Mouse (Mus musculus) spleen, adult 2 months (tissue): Measurements from ENCODE around the gene Trpc3. TPM values are rescaled to one million over a fixed set of nuclear protein-coding genes. Genes with fewer than 3 reads are reported as not detected.
"Not testable (repeated sequence)": the region's sequence is repeated elsewhere in the genome, so short reads cannot be mapped to it uniquely, and the experiment has no call there.

Source experiments
- DNase-seq, 2 experiments: peaks; one replicate each; pipeline versions ENCODE4 v3.0.0 to v3.0.0-alpha.2; 2012 to 2021; ENCODE audit warnings: low spot score in 2 of 2, low read depth in 1 of 2
- H3K27ac ChIP-seq: fragments of 200-500 bp; 2 replicates; pipeline ENCODE4 v1.5.1; 2012; ENCODE audit warnings: low read length, inconsistent platforms; ENCODE audit not compliant: insufficient read depth
- H3K27me3 ChIP-seq: fragments of 200-500 bp; 2 replicates; pipeline ENCODE4 v1.6.1; 2012; ENCODE audit warnings: mild to moderate bottlenecking, moderate library complexity, low read length, inconsistent platforms; ENCODE audit not compliant: control insufficient read depth, insufficient read depth
- H3K36me3 ChIP-seq: fragments of 200-500 bp; 2 replicates; pipeline ENCODE4 v1.6.1; 2012; ENCODE audit warnings: mild to moderate bottlenecking, low read length, inconsistent platforms; ENCODE audit not compliant: control insufficient read depth, insufficient read depth
- H3K4me1 ChIP-seq: fragments of 200-500 bp; 2 replicates; pipeline ENCODE4 v1.6.1; 2011; ENCODE audit warnings: inconsistent platforms; ENCODE audit not compliant: control insufficient read depth, insufficient read depth, insufficient read length
- H3K4me3 ChIP-seq: fragments of 200-500 bp; 2 replicates; pipeline ENCODE4 v1.5.1; 2011; ENCODE audit warnings: mild to moderate bottlenecking, inconsistent platforms; ENCODE audit not compliant: insufficient read depth, insufficient read length; ENCODE audit errors: extremely low read depth
- CTCF ChIP-seq: fragments of 200-500 bp; IDR thresholded peaks from 2 replicates; pipeline ENCODE4 v1.5.1; 2011; ENCODE audit warnings: mild to moderate bottlenecking, inconsistent platforms; ENCODE audit not compliant: insufficient read depth, insufficient read length, insufficient replicate concordance; ENCODE audit errors: extremely low read depth
- POLR2A ChIP-seq: fragments of 200-500 bp; IDR thresholded peaks from 2 replicates; pipeline ENCODE4 v1.6.1; 2011; ENCODE audit warnings: low read depth, low read length, inconsistent platforms
- WGBS: fragments of 180-500 bp; shearing (Covaris S2); methylation state at CpG from one replicate; pipeline ENCODE4 v1.1.7; 2018; 5-methylcytosine and 5-hydroxymethylcytosine counted together
- polyA plus RNA-seq: library from polyadenylated mRNA; depleted of rRNA; stranded (reverse); fragments of >200 nt; gene quantifications from 2 replicates; pipeline ENCODE4 v1.2.3, GENCODE M21; 2012; rRNA removed

The Trpc3 gene
- polyA plus RNA-seq, 1 experiment: 1.1 TPM

- no peak for DNase-seq
- Histone ChIP-seq H3K36me3 (no peaks in the 10 kb centered on the region), H3K4me3 (no peak overlapping the region), H3K4me1 (no peaks in the 10 kb centered on the region), H3K27me3 (no peaks in the 10 kb centered on the region), H3K27ac (no peak overlapping the region)
- 83% methylated on average over 7 of the region's 7 CpGs for WGBS
- no peak for TF ChIP-seq CTCF
- TF ChIP-seq POLR2A: no peak
Observed at GRCm38 (mm10) chr3:36605894-36606783, 83.8 kb downstream of the Trpc3 start.

- WGBS: 82% methylated on average over 9 of the region's 9 CpGs
- H3K4me1 ChIP-seq, H3K27ac ChIP-seq, H3K27me3 ChIP-seq, DNase-seq, H3K36me3 ChIP-seq, H3K4me3 ChIP-seq: not testable (repeated sequence)
Observed at GRCm38 (mm10) chr3:36599773-36600172, 90.2 kb downstream of the Trpc3 start.

GRCm38 (mm10) chr3:36598811-36599210 is 91.2 kb downstream of the Trpc3 start:
- DNase-seq: no peak
- Histone ChIP-seq H3K36me3 (no peaks in the 10 kb centered on the region), H3K27me3 (no peaks in the 10 kb centered on the region), H3K27ac (no peak overlapping the region), H3K4me1 (no peaks in the 10 kb centered on the region), H3K4me3 (no peak overlapping the region)
- 83% methylated on average over 3 of the region's 3 CpGs for WGBS
- no peak for TF ChIP-seq POLR2A
- TF ChIP-seq CTCF: no peak

- peak; percentile 93 to 96 for DNase-seq
- WGBS: under 1% methylated on average over 58 of the region's 60 CpGs
Observed at GRCm38 (mm10) chr3:36571827-36572378, 118.1 kb downstream of the Trpc3 start, which contains the start of gene Ccna2. Gene Ccna2 (minus strand): TSS chr3:36572150.

GRCm38 (mm10) chr3:36571361-36571826 is 118.6 kb downstream of the Trpc3 start:
- Histone ChIP-seq H3K4me3 (peak overlapping the region; percentile 67), H3K27ac (no peak overlapping the region), H3K36me3 (peaks cover 2% of the 10 kb centered on the region), H3K4me1 (peaks cover 8% of the 10 kb centered on the region), H3K27me3 (no peaks in the 10 kb centered on the region)
- DNase-seq: no peak
- TF ChIP-seq POLR2A (no peak), CTCF (no peak)
- WGBS: under 1% methylated on average over 46 of the region's 46 CpGs

More at GRCm38 (mm10) chr3:36571827-36572378, 118.1 kb downstream of the Trpc3 start, which contains the start of gene Ccna2:
- no peak for TF ChIP-seq POLR2A
- peak; percentile 57; the same call in 1 of the 2 replicates for TF ChIP-seq CTCF
- peak within 1 kb of the TSS; percentile 67 for H3K4me3 ChIP-seq
- no peaks in the 10 kb centered on the region for H3K36me3 ChIP-seq
- H3K27me3 ChIP-seq: no peaks in the 10 kb centered on the region
- H3K27ac ChIP-seq: peak within 1 kb of the TSS; percentile 72
- peaks cover 8% of the 10 kb centered on the region for H3K4me1 ChIP-seq

Other genes starting within 250 kb of the Trpc3 start
- 187 and 239 TPM in 2 replicates for gene Anxa5, start 214.3 kb downstream of the Trpc3 start, polyA plus RNA-seq
- gene 1810062G17Rik, start 214.2 kb downstream of the Trpc3 start, polyA plus RNA-seq: 0.15 and 0.69 TPM in 2 replicates
- gene Gm11549, start 168.4 kb downstream of the Trpc3 start, polyA plus RNA-seq: 0.04 TPM in 2 replicates
- gene Exosc9, start 137.6 kb downstream of the Trpc3 start, polyA plus RNA-seq: 3.7 and 3.9 TPM in 2 replicates
- gene Ccna2, start 118.0 kb downstream of the Trpc3 start, polyA plus RNA-seq: 31.1 and 85.0 TPM in 2 replicates
- 0.21 and 0.62 TPM in 2 replicates for gene Bbs7, start 76.7 kb downstream of the Trpc3 start, polyA plus RNA-seq
- gene 4932438A13Rik, start 172.9 kb upstream of the Trpc3 start, polyA plus RNA-seq: 9.0 and 9.6 TPM in 2 replicates